Mouse (Mus musculus): ENCODE data around the gene Brsk2. TPM values are rescaled to one million over a fixed set of nuclear protein-coding genes. Genes with fewer than 3 reads are reported as not detected.

Brsk2 gene
- polyA plus RNA-seq, 1 experiment from 2014 or later = 22.5 TPM

GRCm38 (mm10) chr7:141994121-141994520 lies 44.6 kb downstream of the Brsk2 start:
- Histone ChIP-seq H3K36me3 (peaks cover 100% of the 10 kb centered on the region), H3K27me3 (no peaks in the 10 kb centered on the region), H3K4me1 (replicated peaks) (peaks cover 11% of the 10 kb centered on the region; the same call in 1 of the 2 replicates), H3K4me3 (no peak overlapping the region), H3K9ac (no peak overlapping the region), H3K27ac (no peak overlapping the region), H3K9me3 (no peaks in the 10 kb centered on the region), H3K4me2 (no peak overlapping the region)
- ATAC-seq (ENCODE audit: low FRiP score) = no peak
- WGBS = 90% methylated on average over 4 of the region's 4 CpGs

- Histone ChIP-seq H3K4me1 (replicated peaks) (no peaks in the 10 kb centered on the region), H3K9me3 (no peaks in the 10 kb centered on the region), H3K36me3 (peaks cover 99% of the 10 kb centered on the region), H3K27ac (no peak overlapping the region), H3K4me3 (no peak overlapping the region), H3K4me2 (no peak overlapping the region), H3K27me3 (no peaks in the 10 kb centered on the region), H3K9ac (no peak overlapping the region)
- ATAC-seq (ENCODE audit: low FRiP score) = no peak
- 96% methylated on average over 3 of the region's 3 CpGs for WGBS
These were observed 51.1 kb downstream of the Brsk2 start for GRCm38 (mm10) chr7:142000661-142001060.

GRCm38 (mm10) chr7:142001597-142002340 lies 52.2 kb downstream of the Brsk2 start:
- Histone ChIP-seq H3K4me1 (replicated peaks) (no peaks in the 10 kb centered on the region), H3K9me3 (no peaks in the 10 kb centered on the region), H3K9ac (no peak overlapping the region), H3K4me3 (no peak overlapping the region), H3K4me2 (no peak overlapping the region), H3K27me3 (no peaks in the 10 kb centered on the region), H3K27ac (no peak overlapping the region), H3K36me3 (peaks cover 99% of the 10 kb centered on the region)
- 73% methylated on average over 22 of the region's 22 CpGs for WGBS
- ATAC-seq (ENCODE audit: low FRiP score) = 0 out of 2 replicates have a peak, but pooled peaks have one; percentile 36

GRCm38 (mm10) chr7:142016562-142016961 lies 67.0 kb downstream of the Brsk2 start:
- ATAC-seq (ENCODE audit: low FRiP score) = no peak
- 62% methylated on average over 1 of the region's 1 CpGs for WGBS
- Histone ChIP-seq H3K9ac (no peak overlapping the region), H3K27me3 (no peaks in the 10 kb centered on the region), H3K36me3 (peaks cover 32% of the 10 kb centered on the region), H3K4me2 (no peak overlapping the region), H3K4me1 (replicated peaks) (no peaks in the 10 kb centered on the region; the same call in 1 of the 2 replicates), H3K4me3 (no peak overlapping the region), H3K27ac (no peak overlapping the region), H3K9me3 (no peaks in the 10 kb centered on the region)

GRCm38 (mm10) chr7:142019699-142020098 lies 70.1 kb downstream of the Brsk2 start:
- no peaks in the 10 kb centered on the region for H3K9me3 ChIP-seq
- H3K4me1 ChIP-seq (replicated peaks) = no peaks in the 10 kb centered on the region; the same call in 1 of the 2 replicates
- ATAC-seq (ENCODE audit: low FRiP score) = no peak
- H3K27me3 ChIP-seq = no peaks in the 10 kb centered on the region
- no peak overlapping the region for H3K27ac ChIP-seq
- no peak overlapping the region for H3K4me2 ChIP-seq
- 65% methylated on average over 2 of the region's 2 CpGs for WGBS
- H3K4me3 ChIP-seq = no peak overlapping the region
- no peak overlapping the region for H3K9ac ChIP-seq
- H3K36me3 ChIP-seq = peaks cover 14% of the 10 kb centered on the region

GRCm38 (mm10) chr7:142020827-142021226 lies 71.3 kb downstream of the Brsk2 start:
- WGBS = 76% methylated on average over 3 of the region's 3 CpGs
- no peak overlapping the region for H3K4me3 ChIP-seq
- H3K9ac ChIP-seq = no peak overlapping the region
- peaks cover 9% of the 10 kb centered on the region for H3K4me1 ChIP-seq (replicated peaks)
- no peak for ATAC-seq (ENCODE audit: low FRiP score)
- H3K27me3 ChIP-seq = no peaks in the 10 kb centered on the region
- no peaks in the 10 kb centered on the region for H3K9me3 ChIP-seq
- H3K27ac ChIP-seq = no peak overlapping the region
- H3K36me3 ChIP-seq = peaks cover 4% of the 10 kb centered on the region
- H3K4me2 ChIP-seq = no peak overlapping the region

GRCm38 (mm10) chr7:142025196-142025595 lies 75.6 kb downstream of the Brsk2 start:
- ATAC-seq (ENCODE audit: low FRiP score) = no peak
- no peak overlapping the region for H3K4me3 ChIP-seq
- H3K27ac ChIP-seq = peak overlapping the region; percentile 32
- H3K9me3 ChIP-seq = no peaks in the 10 kb centered on the region
- H3K9ac ChIP-seq = no peak overlapping the region
- no peak overlapping the region for H3K4me2 ChIP-seq
- H3K36me3 ChIP-seq = no peaks in the 10 kb centered on the region
- H3K4me1 ChIP-seq (replicated peaks) = peaks cover 18% of the 10 kb centered on the region
- WGBS = 53% methylated on average over 2 of the region's 2 CpGs
- H3K27me3 ChIP-seq = no peaks in the 10 kb centered on the region

GRCm38 (mm10) chr7:142025926-142026325 lies 76.4 kb downstream of the Brsk2 start:
- ATAC-seq (ENCODE audit: low FRiP score) = no peak
- Histone ChIP-seq H3K27me3 (no peaks in the 10 kb centered on the region), H3K27ac (no peak overlapping the region), H3K4me1 (replicated peaks) (peaks cover 18% of the 10 kb centered on the region), H3K9me3 (no peaks in the 10 kb centered on the region), H3K9ac (no peak overlapping the region), H3K4me3 (no peak overlapping the region), H3K36me3 (no peaks in the 10 kb centered on the region), H3K4me2 (no peak overlapping the region)
- 86% methylated on average over 4 of the region's 4 CpGs for WGBS

- Histone ChIP-seq H3K36me3 (no peaks in the 10 kb centered on the region), H3K4me3 (no peak overlapping the region), H3K4me1 (replicated peaks) (peaks cover 28% of the 10 kb centered on the region), H3K27ac (no peak overlapping the region), H3K9me3 (no peaks in the 10 kb centered on the region), H3K27me3 (no peaks in the 10 kb centered on the region), H3K4me2 (no peak overlapping the region), H3K9ac (no peak overlapping the region)
- no peak for ATAC-seq (ENCODE audit: low FRiP score)
These were observed 80.5 kb downstream of the Brsk2 start for GRCm38 (mm10) chr7:142030073-142030472.

GRCm38 (mm10) chr7:142034198-142034597 lies 84.6 kb downstream of the Brsk2 start:
- 73% methylated on average over 2 of the region's 2 CpGs for WGBS
- Histone ChIP-seq H3K27ac (no peak overlapping the region), H3K4me3 (no peak overlapping the region), H3K36me3 (no peaks in the 10 kb centered on the region), H3K9ac (no peak overlapping the region), H3K4me2 (no peak overlapping the region), H3K9me3 (no peaks in the 10 kb centered on the region), H3K4me1 (replicated peaks) (peaks cover 25% of the 10 kb centered on the region; the same call in 1 of the 2 replicates), H3K27me3 (no peaks in the 10 kb centered on the region)
- no peak for ATAC-seq (ENCODE audit: low FRiP score)

- Histone ChIP-seq H3K4me1 (replicated peaks) (peaks cover 25% of the 10 kb centered on the region; the same call in 1 of the 2 replicates), H3K4me3 (no peak overlapping the region), H3K4me2 (no peak overlapping the region), H3K9ac (no peak overlapping the region), H3K27me3 (no peaks in the 10 kb centered on the region), H3K27ac (no peak overlapping the region), H3K36me3 (no peaks in the 10 kb centered on the region), H3K9me3 (no peaks in the 10 kb centered on the region)
- WGBS = 80% methylated on average over 2 of the region's 2 CpGs
- ATAC-seq (ENCODE audit: low FRiP score) = no peak
These were observed 85.7 kb downstream of the Brsk2 start for GRCm38 (mm10) chr7:142035048-142035811.

- Histone ChIP-seq H3K4me1 (replicated peaks) (peaks cover 19% of the 10 kb centered on the region; the same call in 1 of the 2 replicates), H3K9ac (no peak overlapping the region), H3K4me3 (no peak overlapping the region), H3K9me3 (no peaks in the 10 kb centered on the region), H3K27me3 (no peaks in the 10 kb centered on the region), H3K4me2 (no peak overlapping the region), H3K27ac (no peak overlapping the region), H3K36me3 (no peaks in the 10 kb centered on the region)
- 0 out of 2 replicates have a peak, but pooled peaks have one; percentile 46 for ATAC-seq (ENCODE audit: low FRiP score)
- 71% methylated on average over 4 of the region's 4 CpGs for WGBS
These were observed 88.1 kb downstream of the Brsk2 start for GRCm38 (mm10) chr7:142037553-142038170.
